Mouse (Mus musculus) stomach, postnatal 0 days (tissue): ENCODE measurements around the gene Fam53a.

Experiments
- CTCF ChIP-seq: IDR thresholded peaks from 2 replicates; pipeline ENCODE4 v1.5.1; 2016; ENCODE audit warnings: antibody characterized with exemption, low read depth, mild to moderate bottlenecking, moderate library complexity
- EP300 ChIP-seq: optimal IDR thresholded peaks from 2 replicates; pipeline ENCODE3; 2016; ENCODE audit warnings: antibody characterized with exemption

- TF ChIP-seq CTCF (no peak), EP300 (no peak)
Observed at GRCm38 (mm10) chr5:33556277-33556995, 73.0 kb downstream of the Fam53a start.
